Mouse (Mus musculus): Measurements from ENCODE around the gene Rps5. TPM values are rescaled to one million over a fixed set of nuclear protein-coding genes. Genes with fewer than 3 reads are reported as not detected.

The Rps5 gene
- polyA plus RNA-seq, 1 experiment, result 2,106 TPM

- peak; percentile 19 for TF ChIP-seq POLR2A (IDR thresholded peaks at IDR 0.05; ENCODE audit: low read depth, low read length)
- TF ChIP-seq CTCF (IDR thresholded peaks at IDR 0.05; ENCODE audit: extremely low read depth, insufficient read depth, insufficient read length, insufficient replicate concordance), result no peak
- H3K27me3 ChIP-seq (ENCODE audit: control insufficient read depth, insufficient read depth, low read length), result no peaks in the 10 kb centered on the region
- H3K4me3 ChIP-seq (ENCODE audit: extremely low read depth, insufficient read depth, insufficient read length), result peak overlapping the region; percentile 71
- DNase-seq (ENCODE audit: low read depth in 1 of 2, low spot score in 2 of 2), result peak; percentile 48 to 75
- WGBS, result under 1% methylated on average over 29 of the region's 29 CpGs
- no peaks in the 10 kb centered on the region for H3K36me3 ChIP-seq (ENCODE audit: control insufficient read depth, insufficient read depth, low read length)
- peaks cover 6% of the 10 kb centered on the region; the same call in 1 of the 2 replicates for H3K4me1 ChIP-seq (ENCODE audit: control insufficient read depth, insufficient read depth, insufficient read length)
- H3K27ac ChIP-seq (ENCODE audit: insufficient read depth, low read length), result peak overlapping the region; percentile 60
Observed at GRCm38 (mm10) chr7:12961511-12962141, 39.5 kb downstream of the Rps5 start.

GRCm38 (mm10) chr7:12965678-12966091 is 43.6 kb downstream of the Rps5 start, which contains the start of gene Zfp324:
Gene Zfp324, plus strand, starts transcription at chr7:12965838.
- peak within 1 kb of the TSS; percentile 73 for H3K27ac ChIP-seq (ENCODE audit: insufficient read depth, low read length)
- peak within 1 kb of the TSS; percentile 79 for H3K4me3 ChIP-seq (ENCODE audit: extremely low read depth, insufficient read depth, insufficient read length)
- TF ChIP-seq POLR2A (IDR thresholded peaks at IDR 0.05; ENCODE audit: low read depth, low read length) (peak; percentile 48), CTCF (IDR thresholded peaks at IDR 0.05; ENCODE audit: extremely low read depth, insufficient read depth, insufficient read length, insufficient replicate concordance) (no peak)
- no peaks in the 10 kb centered on the region for H3K27me3 ChIP-seq (ENCODE audit: control insufficient read depth, insufficient read depth, low read length)
- WGBS, result 0% methylated on average over 23 of the region's 23 CpGs
- DNase-seq (ENCODE audit: low read depth in 1 of 2, low spot score in 2 of 2), result peak; percentile 63 to 87
- peaks cover 14% of the 10 kb centered on the region for H3K36me3 ChIP-seq (ENCODE audit: control insufficient read depth, insufficient read depth, low read length)
- peaks cover 6% of the 10 kb centered on the region; the same call in 1 of the 2 replicates for H3K4me1 ChIP-seq (ENCODE audit: control insufficient read depth, insufficient read depth, insufficient read length)

GRCm38 (mm10) chr7:12966104-12966845 is 44.2 kb downstream of the Rps5 start:
- Histone ChIP-seq H3K36me3 (ENCODE audit: control insufficient read depth, insufficient read depth, low read length) (peaks cover 19% of the 10 kb centered on the region), H3K27ac (ENCODE audit: insufficient read depth, low read length) (peak overlapping the region; percentile 73), H3K27me3 (ENCODE audit: control insufficient read depth, insufficient read depth, low read length) (no peaks in the 10 kb centered on the region), H3K4me3 (ENCODE audit: extremely low read depth, insufficient read depth, insufficient read length) (peak overlapping the region; percentile 79), H3K4me1 (ENCODE audit: control insufficient read depth, insufficient read depth, insufficient read length) (peaks cover 6% of the 10 kb centered on the region; the same call in 1 of the 2 replicates)
- DNase-seq (ENCODE audit: low read depth in 1 of 2, low spot score in 2 of 2), result peak in 1 of 2 experiments; percentile 64
- 1% methylated on average over 29 of the region's 29 CpGs for WGBS
- TF ChIP-seq POLR2A (IDR thresholded peaks at IDR 0.05; ENCODE audit: low read depth, low read length) (no peak), CTCF (IDR thresholded peaks at IDR 0.05; ENCODE audit: extremely low read depth, insufficient read depth, insufficient read length, insufficient replicate concordance) (no peak)

GRCm38 (mm10) chr7:12970906-12971305 is 48.8 kb downstream of the Rps5 start:
- TF ChIP-seq CTCF (IDR thresholded peaks at IDR 0.05; ENCODE audit: extremely low read depth, insufficient read depth, insufficient read length, insufficient replicate concordance) (no peak), POLR2A (IDR thresholded peaks at IDR 0.05; ENCODE audit: low read depth, low read length) (no peak)
- H3K4me3 ChIP-seq (ENCODE audit: extremely low read depth, insufficient read depth, insufficient read length), result no peak overlapping the region
- H3K4me1 ChIP-seq (ENCODE audit: control insufficient read depth, insufficient read depth, insufficient read length), result peaks cover 3% of the 10 kb centered on the region; the same call in 1 of the 2 replicates
- DNase-seq (ENCODE audit: low read depth in 1 of 2, low spot score in 2 of 2), result no peak
- 97% methylated on average over 25 of the region's 25 CpGs for WGBS
- no peak overlapping the region for H3K27ac ChIP-seq (ENCODE audit: insufficient read depth, low read length)
- peaks cover 20% of the 10 kb centered on the region for H3K36me3 ChIP-seq (ENCODE audit: control insufficient read depth, insufficient read depth, low read length)
- no peaks in the 10 kb centered on the region for H3K27me3 ChIP-seq (ENCODE audit: control insufficient read depth, insufficient read depth, low read length)

Other genes with a start within 250 kb of the Rps5 start
- not detected in 2 replicates for gene Vmn2r55, start 237.3 kb upstream of the Rps5 start, polyA plus RNA-seq (2012; rRNA removed)
- gene Vmn2r56, start 187.3 kb upstream of the Rps5 start, polyA plus RNA-seq (2012; rRNA removed), result not detected in 2 replicates
- 0.76 and 1.4 TPM in 2 replicates for gene Zscan18, start 118.7 kb upstream of the Rps5 start, polyA plus RNA-seq (2012; rRNA removed)
- gene Zfp329, start 103.4 kb upstream of the Rps5 start, polyA plus RNA-seq (2012; rRNA removed), result 0.81 and 0.92 TPM in 2 replicates
- 9.5 and 12.4 TPM in 2 replicates for gene Zfp110, start 87.5 kb upstream of the Rps5 start, polyA plus RNA-seq (2012; rRNA removed)
- gene Zfp128, start 41.1 kb upstream of the Rps5 start, polyA plus RNA-seq (2012; rRNA removed), result 0.65 and 0.85 TPM in 2 replicates
- gene Zscan22, start 24.5 kb upstream of the Rps5 start, polyA plus RNA-seq (2012; rRNA removed), result 6.8 and 7.1 TPM in 2 replicates
- 0.21 and 0.31 TPM in 2 replicates for gene Rnf225, start 5.1 kb downstream of the Rps5 start, polyA plus RNA-seq (2012; rRNA removed)
- 3.7 and 4.7 TPM in 2 replicates for gene Zfp324, start 43.5 kb downstream of the Rps5 start, polyA plus RNA-seq (2012; rRNA removed)
- 4.1 and 5.1 TPM in 2 replicates for gene Zfp446, start 55.6 kb downstream of the Rps5 start, polyA plus RNA-seq (2012; rRNA removed)
- gene Slc27a5, start 75.9 kb downstream of the Rps5 start, polyA plus RNA-seq (2012; rRNA removed), result 0.21 TPM in 2 replicates
- gene Trim28, start 76.8 kb downstream of the Rps5 start, polyA plus RNA-seq (2012; rRNA removed), result 272 TPM in 2 replicates
- gene Zbtb45, start 87.7 kb downstream of the Rps5 start, polyA plus RNA-seq (2012; rRNA removed), result 24.5 and 34.5 TPM in 2 replicates
- gene Chmp2a, start 112.5 kb downstream of the Rps5 start, polyA plus RNA-seq (2012; rRNA removed), result 40.2 and 41.1 TPM in 2 replicates
- gene Ube2m, start 116.0 kb downstream of the Rps5 start, polyA plus RNA-seq (2012; rRNA removed), result 62.7 and 90.8 TPM in 2 replicates
- 0.76 and 1.1 TPM in 2 replicates for gene Mzf1, start 132.5 kb downstream of the Rps5 start, polyA plus RNA-seq (2012; rRNA removed)
- gene Vmn1r85, start 172.9 kb downstream of the Rps5 start, polyA plus RNA-seq (2012; rRNA removed), result not detected in 2 replicates
- gene Vmn1r86, start 197.6 kb downstream of the Rps5 start, polyA plus RNA-seq (2012; rRNA removed), result not detected in 2 replicates
- gene Vmn1r87, start 217.9 kb downstream of the Rps5 start, polyA plus RNA-seq (2012; rRNA removed), result not detected in 2 replicates
- gene Vmn1r88, start 237.3 kb downstream of the Rps5 start, polyA plus RNA-seq (2012; rRNA removed), result not detected in 2 replicates